ENCODE assay signal across 17 mouse cellular contexts in genomic region chr14:93450930-93451665, GRCm38 (mm10).
DNase-seq lines count a peak whose midpoint lies in the region; ATAC-seq and TF ChIP-seq lines count a peak whose summit lies in the region.
"Had no signal": no experiment of that assay in that cellular context is flagged by ENCODE, and none has a peak within 500 bp of the region (broad histone marks: within the 10 kb centered on the region; RNA-seq: fewer than 3 reads in every experiment).

No protein-coding gene starts in this region.

- no peak overlapping the region for H3K4me2 ChIP-seq in forebrain, embryonic 13.5 days
- no peak overlapping the region for H3K4me2 ChIP-seq in forebrain, embryonic 14.5 days (ENCODE audit: low read length)
- H3K4me2 ChIP-seq: embryonic facial prominence, embryonic 13.5 days; heart, embryonic 12.5 days; hindbrain, embryonic 12.5 days had no signal

- TF ChIP-seq CTCF in brain, embryonic 14.5 days (IDR thresholded peaks at IDR 0.05; ENCODE audit: borderline replicate concordance, extremely low read depth, insufficient read depth, insufficient read length): no peak

- no peak for TF ChIP-seq POLR2A in brain, embryonic 14.5 days (IDR thresholded peaks at IDR 0.05; ENCODE audit: borderline replicate concordance, extremely low read depth, insufficient read depth, insufficient read length, poor library complexity, severe bottlenecking)

- no peak overlapping the region for H3K9ac ChIP-seq in forebrain, embryonic 13.5 days
- H3K9ac ChIP-seq in forebrain, embryonic 14.5 days (ENCODE audit: low read length): no peak overlapping the region
- H3K9ac ChIP-seq: embryonic facial prominence, embryonic 13.5 days; heart, embryonic 12.5 days; hindbrain, embryonic 12.5 days had no signal

- H3K4me3 ChIP-seq in forebrain, embryonic 13.5 days: no peak overlapping the region
- H3K4me3 ChIP-seq in forebrain, embryonic 10.5 days: no peak overlapping the region
- no peak overlapping the region for H3K4me3 ChIP-seq in forebrain, embryonic 14.5 days (ENCODE audit: low read depth, low read length)
- H3K4me3 ChIP-seq: embryonic facial prominence, embryonic 13.5 days; gastrocnemius, adult 2 months; heart, embryonic 12.5 days; hindbrain, embryonic 12.5 days had no signal

- WGBS in forebrain, embryonic 13.5 days: 73% methylated on average over 5 of the region's 5 CpGs
- WGBS in forebrain, embryonic 10.5 days: 94% methylated on average over 5 of the region's 5 CpGs
- WGBS in forebrain, embryonic 14.5 days: 60% methylated on average over 5 of the region's 5 CpGs

- H3K9me3 ChIP-seq in forebrain, embryonic 13.5 days (replicated peaks): no peaks in the 10 kb centered on the region
- H3K9me3 ChIP-seq in forebrain, embryonic 10.5 days: no peaks in the 10 kb centered on the region
- H3K9me3 ChIP-seq in forebrain, embryonic 14.5 days (replicated peaks; ENCODE audit: control insufficient read depth, low read length): no peaks in the 10 kb centered on the region
- H3K9me3 ChIP-seq: embryonic facial prominence, embryonic 13.5 days; heart, embryonic 12.5 days; hindbrain, embryonic 12.5 days had no signal

- no peaks in the 10 kb centered on the region for H3K36me3 ChIP-seq in forebrain, embryonic 13.5 days (ENCODE audit: poor library complexity, severe bottlenecking)
- no peaks in the 10 kb centered on the region for H3K36me3 ChIP-seq in forebrain, embryonic 10.5 days (replicated peaks)
- H3K36me3 ChIP-seq in forebrain, embryonic 14.5 days (ENCODE audit: control insufficient read depth, insufficient read depth, low read length): no peaks in the 10 kb centered on the region
- H3K36me3 ChIP-seq: embryonic facial prominence, embryonic 13.5 days; heart, embryonic 12.5 days; hindbrain, embryonic 12.5 days had no signal

- no peaks in the 10 kb centered on the region for H3K4me1 ChIP-seq in forebrain, embryonic 13.5 days
- H3K4me1 ChIP-seq in forebrain, embryonic 10.5 days: no peaks in the 10 kb centered on the region
- no peaks in the 10 kb centered on the region for H3K4me1 ChIP-seq in forebrain, embryonic 14.5 days (ENCODE audit: control insufficient read depth, insufficient read depth, low read length)
- H3K4me1 ChIP-seq: embryonic facial prominence, embryonic 13.5 days; heart, embryonic 12.5 days; hindbrain, embryonic 12.5 days had no signal

- H3K27ac ChIP-seq in forebrain, embryonic 13.5 days: no peak overlapping the region
- H3K27ac ChIP-seq in forebrain, embryonic 10.5 days: no peak overlapping the region
- no peak overlapping the region for H3K27ac ChIP-seq in forebrain, embryonic 14.5 days (ENCODE audit: low read depth, low read length)
- H3K27ac ChIP-seq: embryonic facial prominence, embryonic 13.5 days; gastrocnemius, adult 2 months; hindbrain, embryonic 12.5 days had no signal

- peak; percentile 87 for ATAC-seq in forebrain, embryonic 13.5 days
- peak; percentile 91 for ATAC-seq in forebrain, embryonic 14.5 days
- no peak for ATAC-seq in activated CD4-positive, CD25-positive, alpha-beta regulatory T cell, adult 4 months
- ATAC-seq: hindbrain, embryonic 16.5 days; inflammation-experienced regulatory T-cells, adult 6 months; intestine, postnatal 0 days had no signal

- DNase-seq in forebrain, embryonic 10.5 days (ENCODE audit: extremely low spot score, low spot score): no peak
- DNase-seq in brain, embryonic 14.5 days (ENCODE audit: low read depth): peak; percentile 93
- DNase-seq in forebrain, embryonic 14.5 days (ENCODE audit: low spot score): peak; percentile 91
- no peak for DNase-seq in adrenal gland, adult 8-10 months
- DNase-seq: adrenal gland, postnatal 10 days; gastrocnemius, adult 2 months; gastrocnemius, postnatal 25 days; heart, postnatal 36 days; kidney, adult 8-10 months had no signal

- H3K27me3 ChIP-seq in forebrain, embryonic 13.5 days: no peaks in the 10 kb centered on the region
- no peaks in the 10 kb centered on the region for H3K27me3 ChIP-seq in forebrain, embryonic 10.5 days (ENCODE audit: poor library complexity, severe bottlenecking)
- H3K27me3 ChIP-seq in forebrain, embryonic 14.5 days (replicated peaks; ENCODE audit: control insufficient read depth, insufficient read depth, low read length): no peaks in the 10 kb centered on the region
- H3K27me3 ChIP-seq: embryonic facial prominence, embryonic 13.5 days; heart, embryonic 12.5 days; hindbrain, embryonic 12.5 days had no signal

Comparison
In these comparisons a context has a peak if more than half of its experiments do, and no peak if none do; other contexts are left out.
1. DNase-seq: peak in brain, embryonic 14.5 days (single experiment) and forebrain, embryonic 14.5 days (single experiment); none in forebrain, embryonic 10.5 days (single experiment) and adrenal gland, adult 8-10 months (single experiment).